Mouse (Mus musculus) adrenal gland, adult (tissue): ENCODE measurements around the gene Papola.

Experiments used
- DNase-seq, 2 experiments: peaks; one replicate each; pipeline ENCODE4 v3.0.0; 2022 to 2023; ENCODE audit warnings: low spot score in 1 of 2; ENCODE audit not compliant: inconsistent age in 2 of 2

The Papola gene

DNA sequence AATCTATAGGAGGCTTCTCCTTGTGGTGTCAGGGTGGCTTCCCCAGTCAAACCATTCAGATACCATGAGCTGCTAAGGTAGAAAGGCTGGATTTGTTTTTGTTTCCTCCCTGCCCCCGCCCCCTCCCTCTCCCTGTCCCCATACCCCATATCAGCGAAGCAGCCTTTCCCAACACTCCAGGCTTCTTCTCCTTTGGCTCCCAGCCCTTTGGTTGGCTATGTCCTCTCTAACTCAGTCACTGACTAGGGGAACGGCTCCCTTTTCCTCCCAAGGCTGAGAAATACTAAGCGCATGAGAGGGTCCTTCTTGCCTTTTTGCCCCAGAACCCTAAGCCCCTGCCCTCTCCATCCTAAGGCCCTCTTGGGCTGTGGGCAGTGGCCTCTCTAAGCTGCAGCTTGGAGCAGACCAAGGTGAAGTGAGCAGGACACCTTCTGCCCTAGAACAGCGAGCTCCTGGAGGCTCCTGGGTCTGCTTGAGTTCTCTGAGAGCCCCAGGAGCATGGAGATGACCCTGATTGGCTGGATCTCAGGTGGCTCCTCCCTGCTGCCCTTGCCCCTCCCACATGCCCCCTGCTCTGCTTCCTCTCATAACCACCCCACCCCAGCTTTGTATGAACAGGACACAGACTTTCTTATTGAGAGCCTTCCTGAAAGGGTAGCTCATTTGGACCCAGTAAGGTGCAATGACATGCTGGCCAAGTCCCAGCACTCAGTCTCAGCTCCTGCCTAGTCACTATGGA, 73.6 kb downstream of the Papola start:
- no peak for DNase-seq

DNA sequence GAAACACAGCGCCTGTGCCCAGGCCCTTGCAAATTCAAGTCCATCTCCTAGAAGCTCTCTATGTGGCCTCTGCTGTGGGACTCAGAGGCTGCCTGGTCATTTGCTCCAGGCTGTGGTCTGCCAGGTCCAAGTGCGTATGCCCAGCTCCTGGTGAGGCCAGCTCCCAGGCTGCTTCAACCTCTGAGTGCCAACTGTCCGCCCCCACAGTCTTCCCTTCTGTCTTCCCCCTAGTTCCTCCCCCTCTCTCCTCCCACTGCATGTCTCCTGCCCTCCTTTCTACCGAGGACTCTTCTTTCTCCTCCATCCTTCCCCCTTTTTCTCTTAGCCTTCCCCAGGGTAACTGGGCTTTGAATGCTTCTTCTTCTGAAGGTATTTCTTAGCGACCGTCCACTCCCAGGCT, 77.6 kb downstream of the Papola start:
- no peak for DNase-seq

DNA sequence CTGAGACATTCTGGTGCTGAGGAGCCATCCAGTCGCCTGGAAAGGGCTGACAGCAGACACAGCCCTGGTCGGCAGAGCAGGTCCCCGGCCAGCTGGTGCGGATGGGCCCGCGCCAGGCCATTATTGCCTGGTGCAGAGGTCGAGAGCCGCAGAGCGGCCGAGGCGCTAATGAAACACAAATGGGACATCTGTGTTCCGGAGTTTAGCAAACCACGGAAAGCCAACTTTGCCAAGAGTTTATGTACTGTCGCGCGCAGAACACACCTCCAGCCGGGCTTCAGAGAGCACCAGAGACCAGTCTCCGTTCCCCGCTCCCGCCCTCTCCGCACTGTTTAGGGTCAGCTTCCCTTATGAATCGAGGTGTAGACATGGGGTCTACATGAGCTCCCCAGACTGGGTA, 78.1 kb downstream of the Papola start:
- DNase-seq = no peak

DNA sequence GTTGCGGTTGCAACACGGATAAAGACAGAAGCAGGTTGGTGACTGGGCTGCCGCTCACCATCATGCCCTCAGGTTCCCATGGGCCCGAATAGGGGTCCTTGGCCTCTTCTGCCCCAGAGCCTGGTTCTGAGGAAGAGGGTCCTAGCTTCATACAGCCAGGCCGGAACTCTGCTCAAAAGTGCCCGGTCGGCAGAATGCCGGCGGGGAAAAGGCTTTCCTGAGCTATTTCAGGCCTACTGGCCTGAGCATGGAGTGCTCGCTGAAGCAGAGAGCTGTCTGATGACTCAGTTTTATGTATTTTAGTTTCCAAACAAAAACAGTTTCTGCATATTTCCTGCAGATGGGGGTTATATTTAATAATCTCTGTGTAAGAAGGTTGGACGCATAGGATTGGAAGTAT, 78.9 kb downstream of the Papola start:
- DNase-seq = no peak

DNA sequence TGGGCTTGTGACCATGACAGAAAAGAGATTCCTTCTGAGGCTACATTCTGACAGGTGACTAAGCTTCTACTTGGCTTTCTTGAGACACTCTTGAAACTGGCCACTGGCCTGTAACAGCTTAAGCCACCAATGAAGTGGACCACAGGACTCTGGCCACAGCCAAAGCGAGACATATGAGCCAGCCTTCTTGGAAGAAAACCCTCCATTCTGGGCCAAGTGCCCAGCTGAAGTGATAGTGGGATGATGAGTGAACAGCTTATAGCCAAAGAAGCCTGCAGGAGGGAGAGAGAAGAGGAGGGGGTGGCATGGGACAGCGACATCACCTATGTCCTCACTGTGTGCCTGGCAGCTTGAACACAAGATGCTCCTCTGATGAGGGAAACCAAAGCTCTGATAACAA, 83.2 kb downstream of the Papola start:
- DNase-seq = no peak

DNA sequence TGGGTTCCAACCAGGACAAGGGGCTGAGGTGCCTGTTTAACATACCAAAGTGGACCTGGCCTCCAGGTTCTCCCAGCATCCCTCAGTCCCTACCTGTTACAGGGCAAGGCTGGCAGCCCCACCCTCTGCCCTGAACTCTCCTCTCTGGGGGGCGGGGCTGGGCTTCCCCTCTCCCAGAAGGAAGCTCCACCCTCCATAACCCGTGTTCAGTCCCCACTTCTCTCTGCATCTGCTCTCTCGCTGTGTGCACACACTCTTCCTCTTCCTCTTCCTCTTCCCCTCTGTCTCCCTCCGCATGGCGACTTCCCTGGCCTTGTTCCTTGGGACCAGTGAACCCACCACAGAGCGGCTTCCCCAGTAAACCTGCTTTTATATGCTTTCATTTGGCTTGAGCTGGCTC, 84.7 kb downstream of the Papola start:
- DNase-seq = no peak

DNA sequence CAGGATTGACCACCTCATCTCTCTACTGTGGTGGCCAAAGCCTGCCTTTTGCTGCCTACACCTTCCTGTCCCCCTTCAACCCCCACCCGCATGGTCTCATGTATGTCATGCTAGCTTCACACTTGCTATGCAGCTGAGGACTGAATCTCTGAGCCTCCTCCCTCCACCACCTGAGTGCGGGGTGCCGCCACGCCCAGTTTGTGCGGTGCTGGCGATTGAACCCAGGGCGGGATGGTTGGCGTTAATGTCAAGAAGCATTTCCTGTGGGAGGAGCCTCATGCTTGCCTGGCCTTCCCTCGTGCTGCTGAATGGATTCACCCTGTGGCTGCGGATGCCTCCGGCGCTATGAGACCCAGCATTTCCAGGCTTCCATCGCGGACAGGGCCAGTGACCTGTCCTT, 85.2 kb downstream of the Papola start:
- no peak for DNase-seq

DNA sequence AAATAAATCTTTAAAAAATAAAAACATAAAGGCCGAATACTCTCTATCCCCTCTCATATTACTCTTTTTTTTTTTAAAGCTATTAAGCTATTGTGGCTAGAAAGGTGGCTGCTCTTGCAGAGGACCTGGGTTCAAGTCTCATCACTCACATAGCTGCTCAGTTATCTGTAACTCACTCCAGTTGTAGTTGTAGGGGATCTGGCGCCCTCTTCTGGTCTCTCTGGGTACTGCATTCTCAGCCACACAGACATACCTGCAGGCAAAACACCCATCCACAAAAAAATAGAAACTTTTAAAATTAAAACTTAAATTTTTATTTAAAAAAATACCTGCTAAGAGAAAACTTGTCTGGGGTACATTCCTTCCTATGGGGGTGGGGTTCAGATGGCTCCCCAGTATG, 88.8 kb downstream of the Papola start:
- DNase-seq = peak in 1 of 2 experiments; percentile 47

DNA sequence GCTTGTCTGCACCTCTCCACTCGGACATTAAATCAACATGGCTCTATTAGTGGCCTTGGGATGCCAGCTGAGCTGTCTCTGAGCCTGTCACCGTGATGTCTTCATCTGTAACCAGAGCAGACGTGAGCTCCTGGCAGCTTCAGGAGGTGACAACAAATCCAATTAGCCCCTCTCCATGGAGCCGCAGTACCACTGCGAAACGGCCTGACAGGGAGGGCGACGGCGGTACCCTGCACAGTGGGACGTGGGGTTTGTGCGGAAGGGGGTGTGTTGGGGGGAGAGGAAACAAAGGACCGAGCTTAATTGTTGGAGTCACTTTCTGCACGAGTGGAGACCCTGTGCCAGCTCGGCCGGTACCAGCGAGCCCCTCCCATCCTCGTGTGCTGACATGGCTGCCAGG, 90.6 kb downstream of the Papola start:
- no peak for DNase-seq

DNA sequence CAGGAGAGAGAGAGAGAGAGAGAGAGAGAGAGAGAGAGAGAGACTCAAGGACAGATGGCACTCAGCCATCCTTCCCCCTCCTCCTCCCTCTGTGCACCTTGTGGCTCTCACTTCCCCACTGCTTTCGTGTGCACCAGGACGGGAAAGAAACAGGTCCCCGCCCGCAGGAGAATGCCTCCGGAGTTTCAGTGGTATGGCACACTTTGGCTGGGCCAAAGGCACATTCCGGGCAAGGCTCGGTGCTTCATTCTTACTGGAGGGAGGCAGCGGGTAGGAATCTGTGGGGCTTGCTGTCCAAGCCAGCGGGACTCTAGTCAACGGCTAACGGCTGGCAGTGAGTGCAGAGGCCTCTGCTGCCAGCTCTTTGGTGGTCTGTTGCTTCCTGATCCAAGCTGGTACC, 92.0 kb downstream of the Papola start:
- no peak for DNase-seq

DNA sequence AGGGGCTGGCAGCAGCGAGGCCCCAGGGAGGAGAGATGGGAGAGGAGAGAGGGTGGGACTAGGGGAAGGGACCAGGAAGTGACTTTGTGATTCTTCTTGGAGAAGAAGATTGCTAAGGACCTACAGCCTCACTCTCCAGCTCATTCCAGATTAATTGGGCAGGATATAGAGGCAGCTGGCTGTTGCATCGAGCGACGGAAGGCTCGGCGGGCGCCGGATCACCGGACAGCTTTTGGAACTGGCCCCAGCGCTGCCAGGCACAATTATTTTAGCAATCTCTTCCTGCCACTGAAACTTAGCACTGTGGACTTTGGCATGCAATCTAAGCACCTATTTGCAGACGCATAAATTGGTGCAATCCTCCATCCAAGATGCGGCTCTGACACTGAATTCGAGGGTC, 92.4 kb downstream of the Papola start:
- DNase-seq = no peak

DNA sequence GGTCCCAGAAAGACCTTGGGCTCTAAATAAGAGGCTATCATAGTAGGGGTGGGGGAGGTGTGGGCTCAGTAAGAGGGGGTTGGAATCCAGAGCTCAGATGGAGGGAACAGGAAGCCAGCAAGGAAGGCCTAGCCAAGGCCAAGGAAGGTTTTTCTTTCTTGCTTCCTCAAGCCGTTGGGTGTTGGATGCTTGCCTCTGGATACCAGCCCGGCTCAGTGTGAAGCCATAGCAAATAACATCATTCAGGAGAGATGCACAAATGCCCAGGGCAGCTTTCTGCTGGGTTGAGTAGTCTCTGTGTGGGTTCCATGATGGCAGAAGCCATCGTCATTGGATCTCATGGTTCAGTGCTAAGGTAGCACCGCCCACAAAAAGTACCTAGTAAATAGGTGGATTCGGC, 94.3 kb downstream of the Papola start:
- DNase-seq = no peak

DNA sequence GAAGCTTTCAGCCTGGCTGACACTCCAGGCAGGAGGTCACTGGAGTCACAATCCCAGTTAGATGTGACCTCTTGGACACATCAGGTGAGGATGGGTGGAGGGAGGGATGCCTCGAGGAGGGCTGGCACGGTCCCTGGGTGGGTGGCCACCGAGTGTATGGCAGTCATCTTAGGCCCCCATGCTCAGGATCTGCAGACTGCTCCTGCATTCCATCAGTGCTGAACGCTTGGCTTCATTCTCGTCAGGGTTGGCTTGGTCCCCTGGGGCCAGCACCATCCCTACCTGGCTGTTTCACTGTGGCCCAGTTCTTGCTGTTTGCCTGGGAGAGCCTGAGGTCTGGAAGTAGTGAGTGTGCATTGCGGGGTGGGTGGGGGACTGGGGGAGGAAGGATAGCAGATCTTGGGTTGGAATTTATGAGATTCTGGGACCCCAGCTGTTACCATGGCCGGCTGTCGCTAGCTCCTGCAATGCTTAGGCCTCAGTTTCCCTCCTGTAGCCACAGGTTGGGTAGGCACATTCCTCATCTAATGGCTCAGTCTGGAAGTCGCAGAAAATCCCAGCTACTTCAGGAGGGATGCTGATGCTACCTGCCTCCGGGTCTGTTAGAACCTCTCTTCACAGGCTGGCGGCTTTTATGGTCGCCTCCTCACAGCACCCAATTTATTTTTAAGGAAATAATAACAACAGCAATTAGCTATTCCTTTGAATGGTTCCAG, 99.5 kb downstream of the Papola start:
- no peak for DNase-seq

DNA sequence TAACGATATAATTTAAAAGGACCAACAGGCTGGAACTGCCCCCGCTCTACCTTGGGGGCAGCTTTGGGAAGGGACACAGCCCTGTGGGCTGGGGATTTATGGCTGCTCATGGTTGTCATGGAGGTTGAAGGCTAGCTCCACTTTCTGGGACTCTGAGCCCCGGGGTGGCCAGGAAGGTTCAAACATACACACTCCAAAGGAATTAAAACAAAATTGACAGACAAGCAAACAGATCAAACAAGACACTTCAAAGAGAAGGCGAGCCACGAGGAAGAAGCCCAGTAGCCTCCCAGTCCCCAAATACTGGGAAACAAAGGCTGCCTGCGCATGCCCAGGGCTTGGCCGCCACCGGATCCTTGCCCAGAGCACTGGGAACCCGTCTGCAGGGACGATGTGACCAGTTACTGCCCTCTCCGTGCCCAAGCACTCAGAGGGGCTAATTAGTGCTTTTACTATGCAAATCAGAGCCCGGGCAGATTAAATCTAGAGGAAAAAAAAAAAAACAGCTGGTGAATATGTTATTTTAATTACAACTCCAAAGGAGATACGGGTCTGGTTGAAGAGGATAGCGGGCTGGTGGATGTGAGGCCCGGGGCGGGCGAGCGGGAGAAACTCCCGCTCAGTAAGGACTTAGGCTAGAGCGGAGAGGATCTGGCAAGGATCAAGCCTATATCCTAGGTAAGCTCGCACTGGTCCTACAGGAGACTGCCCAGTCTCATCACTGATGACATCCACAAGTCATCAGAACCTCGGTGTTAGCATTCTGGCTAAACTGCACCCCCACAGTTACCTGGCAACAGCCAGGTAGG, 100.2 kb downstream of the Papola start:
- DNase-seq = no peak
